Mouse (Mus musculus): ENCODE data around the gene Etfb. TPM values are rescaled to one million over a fixed set of nuclear protein-coding genes. Genes with fewer than 3 reads are reported as not detected.

Gene Etfb
- polyA plus RNA-seq, 1 experiment from 2014 or later: 831 TPM

- no peaks in the 10 kb centered on the region for H3K9me3 ChIP-seq (replicated peaks; ENCODE audit: control insufficient read depth, low read length)
- H3K9ac ChIP-seq (ENCODE audit: low read length): peak overlapping the region; percentile 78
- H3K36me3 ChIP-seq (ENCODE audit: control insufficient read depth, insufficient read depth): peaks cover 2% of the 10 kb centered on the region; the same call in 1 of the 2 replicates
- 20% methylated on average over 9 of the region's 9 CpGs for WGBS
- H3K27ac ChIP-seq (ENCODE audit: low read length): peak overlapping the region; percentile 100
- peak overlapping the region; percentile 87 for H3K4me2 ChIP-seq (ENCODE audit: low read depth, low read length)
- ATAC-seq (replicated peaks; ENCODE audit: extremely low read depth, insufficient read depth, low FRiP score): no peak
- H3K4me1 ChIP-seq (ENCODE audit: control insufficient read depth, insufficient read depth, low read length): peaks cover 18% of the 10 kb centered on the region
- H3K27me3 ChIP-seq (ENCODE audit: control insufficient read depth, insufficient read depth, low read length): no peaks in the 10 kb centered on the region
- H3K4me3 ChIP-seq (ENCODE audit: low read length): peak overlapping the region; percentile 72
These were observed 1.2 kb upstream of the Etfb start for GRCm38 (mm10) chr7:43442684-43443083.

GRCm38 (mm10) chr7:43443126-43443916, 562 bp upstream of the Etfb start:
- peak; percentile 92 for ATAC-seq (replicated peaks; ENCODE audit: extremely low read depth, insufficient read depth, low FRiP score)
- Histone ChIP-seq H3K27ac (ENCODE audit: low read length) (peak overlapping the region; percentile 100), H3K4me2 (ENCODE audit: low read depth, low read length) (peak overlapping the region; percentile 87), H3K9me3 (replicated peaks; ENCODE audit: control insufficient read depth, low read length) (no peaks in the 10 kb centered on the region), H3K36me3 (ENCODE audit: control insufficient read depth, insufficient read depth) (peaks cover 2% of the 10 kb centered on the region; the same call in 1 of the 2 replicates), H3K9ac (ENCODE audit: low read length) (peak overlapping the region; percentile 78), H3K4me1 (ENCODE audit: control insufficient read depth, insufficient read depth, low read length) (peaks cover 24% of the 10 kb centered on the region), H3K27me3 (ENCODE audit: control insufficient read depth, insufficient read depth, low read length) (no peaks in the 10 kb centered on the region), H3K4me3 (ENCODE audit: low read length) (peak overlapping the region; percentile 72)
- 1% methylated on average over 36 of the region's 36 CpGs for WGBS

DNA sequence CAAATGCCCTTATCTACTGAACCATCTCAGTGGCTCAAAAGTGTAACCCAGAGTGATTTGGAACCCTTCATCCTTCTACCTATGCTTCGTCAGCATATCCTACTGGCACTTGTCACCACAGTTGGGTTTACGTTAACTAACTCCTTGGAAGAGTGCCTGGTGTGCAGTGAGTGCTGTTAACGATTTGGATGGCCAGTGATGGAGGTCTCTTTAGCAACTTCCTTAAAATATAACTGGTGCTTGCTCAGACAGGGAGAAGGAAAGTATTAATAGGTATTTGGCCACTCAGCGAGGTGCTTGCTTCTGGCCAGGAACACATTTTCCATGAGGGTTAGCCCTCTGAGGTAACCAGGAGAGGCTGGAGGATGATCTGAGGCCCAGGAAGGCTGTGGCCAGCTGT, 3.9 kb downstream of the Etfb start:
- peaks cover 16% of the 10 kb centered on the region for H3K36me3 ChIP-seq (ENCODE audit: control insufficient read depth, insufficient read depth)
- H3K9me3 ChIP-seq (replicated peaks; ENCODE audit: control insufficient read depth, low read length): no peaks in the 10 kb centered on the region
- no peak for ATAC-seq (replicated peaks; ENCODE audit: extremely low read depth, insufficient read depth, low FRiP score)
- H3K27ac ChIP-seq (ENCODE audit: low read length): peak overlapping the region; percentile 57
- H3K9ac ChIP-seq (ENCODE audit: low read length): no peak overlapping the region
- WGBS: 57% methylated on average over 4 of the region's 4 CpGs
- no peak overlapping the region for H3K4me3 ChIP-seq (ENCODE audit: low read length)
- H3K4me1 ChIP-seq (ENCODE audit: control insufficient read depth, insufficient read depth, low read length): peaks cover 35% of the 10 kb centered on the region
- no peaks in the 10 kb centered on the region for H3K27me3 ChIP-seq (ENCODE audit: control insufficient read depth, insufficient read depth, low read length)
- 0 out of 2 replicates have a peak overlapping the region, but pooled peaks have one; percentile 18 for H3K4me2 ChIP-seq (ENCODE audit: low read depth, low read length)

GRCm38 (mm10) chr7:43448246-43448645, 4.4 kb downstream of the Etfb start:
- no peak for ATAC-seq (replicated peaks; ENCODE audit: extremely low read depth, insufficient read depth, low FRiP score)
- 75% methylated on average over 3 of the region's 3 CpGs for WGBS
- H3K4me3 ChIP-seq (ENCODE audit: low read length): no peak overlapping the region
- no peak overlapping the region for H3K9ac ChIP-seq (ENCODE audit: low read length)
- 0 out of 2 replicates have a peak overlapping the region, but pooled peaks have one; percentile 13 for H3K4me2 ChIP-seq (ENCODE audit: low read depth, low read length)
- H3K4me1 ChIP-seq (ENCODE audit: control insufficient read depth, insufficient read depth, low read length): peaks cover 34% of the 10 kb centered on the region
- peak overlapping the region; percentile 57 for H3K27ac ChIP-seq (ENCODE audit: low read length)
- peaks cover 20% of the 10 kb centered on the region for H3K36me3 ChIP-seq (ENCODE audit: control insufficient read depth, insufficient read depth)
- H3K9me3 ChIP-seq (replicated peaks; ENCODE audit: control insufficient read depth, low read length): no peaks in the 10 kb centered on the region
- no peaks in the 10 kb centered on the region for H3K27me3 ChIP-seq (ENCODE audit: control insufficient read depth, insufficient read depth, low read length)

DNA sequence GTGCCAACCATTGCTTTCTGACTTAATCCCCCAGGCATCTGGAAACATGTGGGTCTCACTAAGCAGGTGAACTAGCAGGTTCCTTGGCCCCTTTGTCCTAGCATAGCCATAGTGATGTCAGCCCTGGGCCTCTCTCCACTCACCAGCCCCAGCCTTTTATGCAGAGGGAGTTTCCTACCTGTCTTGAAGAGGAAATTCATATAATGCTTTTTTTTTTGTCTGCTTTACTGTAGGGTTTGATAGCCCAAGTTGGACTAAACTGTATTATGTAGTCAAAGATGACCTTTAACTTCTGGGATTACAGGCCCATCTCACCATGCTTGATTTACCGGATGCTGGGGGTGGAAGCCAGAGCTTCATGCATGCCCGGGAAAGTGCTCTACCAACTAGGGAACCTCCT, 5.9 kb downstream of the Etfb start:
- H3K27me3 ChIP-seq (ENCODE audit: control insufficient read depth, insufficient read depth, low read length): no peaks in the 10 kb centered on the region
- no peak for ATAC-seq (replicated peaks; ENCODE audit: extremely low read depth, insufficient read depth, low FRiP score)
- H3K4me3 ChIP-seq (ENCODE audit: low read length): no peak overlapping the region
- H3K36me3 ChIP-seq (ENCODE audit: control insufficient read depth, insufficient read depth): peaks cover 34% of the 10 kb centered on the region
- peak overlapping the region; percentile 64 for H3K27ac ChIP-seq (ENCODE audit: low read length)
- no peak overlapping the region for H3K4me2 ChIP-seq (ENCODE audit: low read depth, low read length)
- WGBS: 95% methylated on average over 2 of the region's 2 CpGs
- H3K9ac ChIP-seq (ENCODE audit: low read length): no peak overlapping the region
- peaks cover 29% of the 10 kb centered on the region for H3K4me1 ChIP-seq (ENCODE audit: control insufficient read depth, insufficient read depth, low read length)
- no peaks in the 10 kb centered on the region for H3K9me3 ChIP-seq (replicated peaks; ENCODE audit: control insufficient read depth, low read length)

DNA sequence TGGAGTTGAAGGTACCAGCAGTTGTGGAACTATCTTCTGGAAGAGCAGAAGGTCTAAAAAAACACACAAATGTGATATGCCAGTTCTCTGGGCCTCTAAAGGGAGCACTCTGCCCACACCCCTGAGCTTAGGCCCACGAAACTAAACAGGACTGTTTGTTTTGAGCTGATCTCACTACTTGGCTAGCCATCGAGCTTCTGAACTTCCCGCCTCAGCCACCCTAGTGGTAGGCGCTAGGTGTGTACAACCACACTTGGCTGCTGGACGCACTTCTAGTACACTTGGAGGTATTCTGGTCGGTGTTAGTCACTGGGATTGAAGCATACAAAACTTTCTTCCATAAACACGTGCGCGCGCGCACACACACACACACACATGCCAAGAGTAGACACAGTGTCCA, 7.8 kb downstream of the Etfb start:
- no peaks in the 10 kb centered on the region for H3K9me3 ChIP-seq (replicated peaks; ENCODE audit: control insufficient read depth, low read length)
- no peak overlapping the region for H3K4me3 ChIP-seq (ENCODE audit: low read length)
- peaks cover 49% of the 10 kb centered on the region for H3K36me3 ChIP-seq (ENCODE audit: control insufficient read depth, insufficient read depth)
- ATAC-seq (replicated peaks; ENCODE audit: extremely low read depth, insufficient read depth, low FRiP score): no peak
- no peak overlapping the region for H3K4me2 ChIP-seq (ENCODE audit: low read depth, low read length)
- no peaks in the 10 kb centered on the region for H3K27me3 ChIP-seq (ENCODE audit: control insufficient read depth, insufficient read depth, low read length)
- WGBS: 95% methylated on average over 11 of the region's 11 CpGs
- H3K27ac ChIP-seq (ENCODE audit: low read length): no peak overlapping the region
- H3K9ac ChIP-seq (ENCODE audit: low read length): no peak overlapping the region
- peaks cover 26% of the 10 kb centered on the region for H3K4me1 ChIP-seq (ENCODE audit: control insufficient read depth, insufficient read depth, low read length)

- no peak overlapping the region for H3K4me3 ChIP-seq (ENCODE audit: low read length)
- no peak overlapping the region for H3K9ac ChIP-seq (ENCODE audit: low read length)
- peaks cover 56% of the 10 kb centered on the region for H3K36me3 ChIP-seq (ENCODE audit: control insufficient read depth, insufficient read depth)
- H3K27me3 ChIP-seq (ENCODE audit: control insufficient read depth, insufficient read depth, low read length): no peaks in the 10 kb centered on the region
- 45% methylated on average over 4 of the region's 4 CpGs for whole genome bisulfite sequencing
- H3K9me3 ChIP-seq (replicated peaks; ENCODE audit: control insufficient read depth, low read length): no peaks in the 10 kb centered on the region
- no peak overlapping the region for H3K27ac ChIP-seq (ENCODE audit: low read length)
- H3K4me1 ChIP-seq (ENCODE audit: control insufficient read depth, insufficient read depth, low read length): peaks cover 22% of the 10 kb centered on the region
- H3K4me2 ChIP-seq (ENCODE audit: low read depth, low read length): no peak overlapping the region
- ATAC-seq (replicated peaks; ENCODE audit: extremely low read depth, insufficient read depth, low FRiP score): no peak
These were observed 8.7 kb downstream of the Etfb start for GRCm38 (mm10) chr7:43452609-43453008.

DNA sequence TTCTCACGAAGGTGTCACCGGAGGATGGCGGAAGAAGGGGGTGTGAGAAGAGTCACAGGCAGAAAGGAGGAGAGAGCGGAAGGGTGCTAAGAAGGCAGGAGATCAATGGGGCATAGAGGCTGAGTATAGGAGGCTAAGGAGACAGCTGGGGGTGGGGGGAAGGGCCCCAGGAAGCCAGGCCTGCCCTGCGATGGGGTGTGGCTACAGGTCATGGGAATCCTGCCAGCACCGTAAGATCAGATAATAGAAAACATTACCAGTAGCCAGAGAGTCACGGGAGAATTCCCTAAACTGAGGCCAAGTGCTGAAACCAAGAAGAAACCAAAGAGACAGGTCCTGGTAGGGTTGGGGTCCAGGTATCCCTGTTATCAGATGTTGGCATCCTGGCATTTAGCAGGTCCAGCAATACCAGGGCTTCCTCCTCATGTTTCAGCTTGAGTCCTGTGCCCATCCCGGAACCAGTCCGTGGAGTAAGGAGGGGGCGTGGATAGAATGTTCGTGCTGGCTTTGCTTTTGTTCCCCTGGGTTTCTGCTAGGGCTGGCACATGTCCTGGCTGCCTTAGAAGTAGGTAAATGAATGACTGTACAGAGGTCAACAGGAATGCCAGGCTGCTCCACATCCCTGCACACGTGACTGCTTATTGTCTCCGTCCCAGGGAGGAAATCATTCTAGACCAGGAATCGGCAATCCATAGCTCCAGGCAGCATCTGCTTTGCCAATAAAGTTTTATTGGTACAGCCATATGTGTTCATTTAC, 9.9 kb downstream of the Etfb start:
- Histone ChIP-seq H3K9ac (ENCODE audit: low read length) (no peak overlapping the region), H3K4me3 (ENCODE audit: low read length) (no peak overlapping the region), H3K4me1 (ENCODE audit: control insufficient read depth, insufficient read depth, low read length) (peaks cover 12% of the 10 kb centered on the region), H3K27me3 (ENCODE audit: control insufficient read depth, insufficient read depth, low read length) (no peaks in the 10 kb centered on the region), H3K36me3 (ENCODE audit: control insufficient read depth, insufficient read depth) (peaks cover 58% of the 10 kb centered on the region), H3K4me2 (ENCODE audit: low read depth, low read length) (no peak overlapping the region), H3K27ac (ENCODE audit: low read length) (no peak overlapping the region), H3K9me3 (replicated peaks; ENCODE audit: control insufficient read depth, low read length) (no peaks in the 10 kb centered on the region)
- no peak for ATAC-seq (replicated peaks; ENCODE audit: extremely low read depth, insufficient read depth, low FRiP score)
- WGBS: 81% methylated on average over 14 of the region's 14 CpGs

DNA sequence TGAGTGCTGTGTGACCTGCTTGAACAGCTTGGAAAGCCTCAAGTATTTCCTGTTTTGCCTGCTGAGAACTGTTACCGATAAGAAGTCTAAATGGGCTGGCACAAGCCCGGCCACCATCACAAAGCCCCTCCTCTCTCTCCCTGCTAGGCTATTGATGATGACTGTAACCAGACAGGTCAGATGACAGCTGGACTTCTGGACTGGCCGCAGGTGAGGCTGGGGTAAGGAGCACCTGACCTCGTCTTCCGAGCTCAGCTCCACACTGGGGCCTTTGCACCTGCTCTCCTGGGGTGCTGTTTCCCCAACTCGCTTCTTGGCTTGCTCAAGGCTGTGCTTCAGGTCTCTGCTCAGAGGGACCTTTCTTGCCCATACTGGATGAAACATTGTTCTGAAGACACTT, 10.5 kb downstream of the Etfb start:
- no peak overlapping the region for H3K4me2 ChIP-seq (ENCODE audit: low read depth, low read length)
- peaks cover 6% of the 10 kb centered on the region for H3K4me1 ChIP-seq (ENCODE audit: control insufficient read depth, insufficient read depth, low read length)
- no peak overlapping the region for H3K27ac ChIP-seq (ENCODE audit: low read length)
- no peak for ATAC-seq (replicated peaks; ENCODE audit: extremely low read depth, insufficient read depth, low FRiP score)
- H3K27me3 ChIP-seq (ENCODE audit: control insufficient read depth, insufficient read depth, low read length): no peaks in the 10 kb centered on the region
- no peaks in the 10 kb centered on the region for H3K9me3 ChIP-seq (replicated peaks; ENCODE audit: control insufficient read depth, low read length)
- peaks cover 58% of the 10 kb centered on the region for H3K36me3 ChIP-seq (ENCODE audit: control insufficient read depth, insufficient read depth)
- H3K4me3 ChIP-seq (ENCODE audit: low read length): no peak overlapping the region
- no peak overlapping the region for H3K9ac ChIP-seq (ENCODE audit: low read length)
- 81% methylated on average over 6 of the region's 6 CpGs for WGBS
